Mouse (Mus musculus): ENCODE data around the gene Atp8a2. TPM values are rescaled to one million over a fixed set of nuclear protein-coding genes. Genes with fewer than 3 reads are reported as not detected.

The Atp8a2 gene
- polyA plus RNA-seq, 1 experiment from 2014 or later: 51.5 TPM

DNA sequence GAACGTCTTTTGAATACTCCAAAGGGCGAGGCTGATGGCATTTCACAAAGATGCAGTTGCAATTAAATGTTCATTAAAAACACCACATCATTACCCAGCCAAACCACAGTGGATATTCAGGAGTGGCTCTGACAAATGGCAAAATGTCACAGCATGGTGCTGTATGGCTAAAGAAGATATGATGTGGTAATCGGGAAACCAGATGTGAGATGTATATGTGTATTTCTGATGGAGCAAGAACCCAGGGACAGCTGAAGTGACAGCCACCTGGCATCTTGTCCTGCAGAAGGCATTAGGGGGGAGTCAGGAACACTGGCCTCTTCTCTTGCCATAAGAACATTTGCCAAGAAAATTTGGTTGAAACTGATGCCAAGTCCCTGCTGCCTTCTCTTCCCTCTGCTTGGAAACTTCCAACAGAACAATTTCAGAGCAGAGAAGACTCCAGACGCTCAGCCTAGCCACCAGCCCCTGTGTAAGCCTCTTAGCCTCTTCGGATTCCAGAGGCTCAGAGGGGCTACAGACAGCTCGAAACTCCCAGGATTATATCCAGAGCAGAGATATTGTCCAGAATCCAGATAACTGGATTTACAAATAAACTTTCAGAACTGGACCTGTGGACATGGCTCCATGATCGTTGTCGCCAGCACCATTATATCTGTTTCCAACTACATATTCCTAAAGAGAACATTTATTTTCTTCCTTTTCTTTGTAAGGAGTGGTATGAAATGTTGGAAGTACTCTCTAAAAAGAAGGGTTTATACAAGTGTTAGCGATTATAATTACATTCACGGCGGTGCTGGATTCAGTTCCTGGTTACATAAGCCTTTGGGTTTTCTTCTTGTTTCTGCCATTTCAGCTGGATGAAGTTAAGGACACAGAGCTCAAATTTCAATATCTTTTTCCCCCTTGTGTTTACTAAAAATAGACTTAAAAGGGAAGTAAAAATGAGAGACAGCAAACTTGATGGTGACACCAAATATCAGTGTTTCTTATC, 413.3 kb downstream of the Atp8a2 start:
- H3K4me1 ChIP-seq (ENCODE audit: control insufficient read depth, insufficient read depth, low read length): no peaks in the 10 kb centered on the region
- H3K9ac ChIP-seq (replicated peaks; ENCODE audit: low read depth, low read length): no peak overlapping the region
- no peak for ATAC-seq (ENCODE audit: low read depth)
- no peak overlapping the region for H3K4me3 ChIP-seq (ENCODE audit: low read depth, low read length)
- no peak overlapping the region for H3K4me2 ChIP-seq (ENCODE audit: low read depth, low read length)
- 84% methylated on average over 11 of the region's 11 CpGs for WGBS
- H3K9me3 ChIP-seq (ENCODE audit: control insufficient read depth, low read length): no peaks in the 10 kb centered on the region
- no peaks in the 10 kb centered on the region for H3K36me3 ChIP-seq (ENCODE audit: control insufficient read depth, insufficient read depth, low read length)
- no peaks in the 10 kb centered on the region for H3K27me3 ChIP-seq (ENCODE audit: control insufficient read depth, insufficient read depth, low read length)
- H3K27ac ChIP-seq (ENCODE audit: low read depth, low read length): no peak overlapping the region

DNA sequence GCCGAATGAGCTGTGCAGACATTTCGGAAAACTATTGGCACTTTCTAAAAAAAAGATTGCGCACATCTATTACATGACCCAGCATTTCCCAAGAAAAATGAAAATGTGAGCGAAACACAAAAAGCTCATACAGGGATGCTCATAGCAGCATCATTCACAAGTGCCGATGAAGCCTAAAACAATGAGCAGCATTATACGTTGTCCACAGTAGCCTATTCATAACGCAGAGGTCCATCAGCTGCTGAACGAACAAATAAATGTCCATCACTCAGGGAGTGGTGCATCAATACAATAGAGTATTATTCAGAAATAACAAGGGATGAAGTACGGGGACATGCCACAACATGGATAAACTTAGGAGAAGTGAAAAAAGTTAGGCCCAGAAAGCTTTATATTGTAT, 416.6 kb downstream of the Atp8a2 start:
- H3K4me2 ChIP-seq (ENCODE audit: low read depth, low read length): no peak overlapping the region
- H3K4me1 ChIP-seq (ENCODE audit: control insufficient read depth, insufficient read depth, low read length): no peaks in the 10 kb centered on the region
- no peaks in the 10 kb centered on the region for H3K27me3 ChIP-seq (ENCODE audit: control insufficient read depth, insufficient read depth, low read length)
- no peaks in the 10 kb centered on the region for H3K36me3 ChIP-seq (ENCODE audit: control insufficient read depth, insufficient read depth, low read length)
- H3K4me3 ChIP-seq (ENCODE audit: low read depth, low read length): no peak overlapping the region
- WGBS: 78% methylated on average over 9 of the region's 9 CpGs
- H3K27ac ChIP-seq (ENCODE audit: low read depth, low read length): no peak overlapping the region
- H3K9me3 ChIP-seq (ENCODE audit: control insufficient read depth, low read length): no peaks in the 10 kb centered on the region
- ATAC-seq (ENCODE audit: low read depth): no peak
- H3K9ac ChIP-seq (replicated peaks; ENCODE audit: low read depth, low read length): no peak overlapping the region

DNA sequence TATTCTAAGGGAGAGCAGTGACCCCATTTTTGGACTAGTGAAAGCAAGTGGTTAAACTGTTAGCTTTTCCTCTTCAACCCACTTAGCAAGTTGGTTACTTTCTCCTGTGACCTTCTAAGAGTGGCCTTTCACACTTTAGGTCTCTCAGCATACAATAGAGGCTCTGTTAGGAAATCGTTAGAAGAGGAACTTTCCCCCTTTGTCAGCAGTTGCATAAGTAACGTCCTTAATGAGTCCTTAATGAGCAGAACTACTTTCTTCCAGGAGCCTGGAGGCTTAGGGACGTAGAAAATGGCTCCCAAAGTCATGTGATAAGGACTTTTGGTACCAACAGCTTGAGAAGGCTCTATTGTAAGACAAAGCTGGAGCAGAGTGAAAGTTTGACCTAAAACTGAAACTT, 434.8 kb downstream of the Atp8a2 start:
- Histone ChIP-seq H3K9me3 (ENCODE audit: control insufficient read depth, low read length) (no peaks in the 10 kb centered on the region), H3K27me3 (ENCODE audit: control insufficient read depth, insufficient read depth, low read length) (no peaks in the 10 kb centered on the region; the same call in 1 of the 2 replicates), H3K27ac (ENCODE audit: low read depth, low read length) (no peak overlapping the region), H3K4me1 (ENCODE audit: control insufficient read depth, insufficient read depth, low read length) (peaks cover 3% of the 10 kb centered on the region; the same call in 1 of the 2 replicates), H3K36me3 (ENCODE audit: control insufficient read depth, insufficient read depth, low read length) (no peaks in the 10 kb centered on the region), H3K4me2 (ENCODE audit: low read depth, low read length) (no peak overlapping the region), H3K4me3 (ENCODE audit: low read depth, low read length) (no peak overlapping the region), H3K9ac (replicated peaks; ENCODE audit: low read depth, low read length) (no peak overlapping the region)
- 43% methylated on average over 3 of the region's 3 CpGs for WGBS
- no peak for ATAC-seq (ENCODE audit: low read depth)

DNA sequence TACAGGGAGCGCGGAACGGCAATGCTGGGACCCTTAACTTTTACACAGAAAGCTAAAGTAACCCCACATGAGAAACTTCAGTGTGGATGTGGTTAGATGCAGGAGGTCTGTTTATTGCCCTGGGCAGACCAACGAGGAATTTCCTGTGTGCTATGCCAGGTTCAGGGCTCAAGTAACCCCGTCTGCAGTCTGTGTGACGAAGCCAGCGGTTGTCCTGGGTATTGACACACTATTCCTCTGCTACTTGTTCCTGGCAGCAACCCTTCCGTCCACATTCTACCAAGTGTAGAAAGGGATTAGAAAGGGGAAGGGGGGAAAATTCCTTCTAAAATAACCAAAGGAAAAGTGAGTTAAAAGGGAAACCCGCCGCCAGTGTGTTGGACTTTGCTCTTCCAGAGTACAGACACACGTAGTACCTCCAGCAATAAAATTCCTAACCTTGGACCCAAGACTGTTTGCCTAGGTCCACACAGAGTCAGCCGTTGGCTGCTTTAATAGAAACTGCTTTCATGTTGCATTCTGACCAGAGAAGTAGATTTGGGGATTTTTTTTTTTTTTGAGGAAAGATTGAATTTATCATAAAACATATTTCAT, 437.0 kb downstream of the Atp8a2 start:
- no peak overlapping the region for H3K4me3 ChIP-seq (ENCODE audit: low read depth, low read length)
- peaks cover 3% of the 10 kb centered on the region; the same call in 1 of the 2 replicates for H3K4me1 ChIP-seq (ENCODE audit: control insufficient read depth, insufficient read depth, low read length)
- no peak overlapping the region for H3K27ac ChIP-seq (ENCODE audit: low read depth, low read length)
- H3K9me3 ChIP-seq (ENCODE audit: control insufficient read depth, low read length): no peaks in the 10 kb centered on the region
- no peaks in the 10 kb centered on the region for H3K36me3 ChIP-seq (ENCODE audit: control insufficient read depth, insufficient read depth, low read length)
- H3K4me2 ChIP-seq (ENCODE audit: low read depth, low read length): no peak overlapping the region
- ATAC-seq (ENCODE audit: low read depth): no peak
- no peak overlapping the region for H3K9ac ChIP-seq (replicated peaks; ENCODE audit: low read depth, low read length)
- WGBS: 74% methylated on average over 12 of the region's 12 CpGs
- no peaks in the 10 kb centered on the region; the same call in 1 of the 2 replicates for H3K27me3 ChIP-seq (ENCODE audit: control insufficient read depth, insufficient read depth, low read length)

DNA sequence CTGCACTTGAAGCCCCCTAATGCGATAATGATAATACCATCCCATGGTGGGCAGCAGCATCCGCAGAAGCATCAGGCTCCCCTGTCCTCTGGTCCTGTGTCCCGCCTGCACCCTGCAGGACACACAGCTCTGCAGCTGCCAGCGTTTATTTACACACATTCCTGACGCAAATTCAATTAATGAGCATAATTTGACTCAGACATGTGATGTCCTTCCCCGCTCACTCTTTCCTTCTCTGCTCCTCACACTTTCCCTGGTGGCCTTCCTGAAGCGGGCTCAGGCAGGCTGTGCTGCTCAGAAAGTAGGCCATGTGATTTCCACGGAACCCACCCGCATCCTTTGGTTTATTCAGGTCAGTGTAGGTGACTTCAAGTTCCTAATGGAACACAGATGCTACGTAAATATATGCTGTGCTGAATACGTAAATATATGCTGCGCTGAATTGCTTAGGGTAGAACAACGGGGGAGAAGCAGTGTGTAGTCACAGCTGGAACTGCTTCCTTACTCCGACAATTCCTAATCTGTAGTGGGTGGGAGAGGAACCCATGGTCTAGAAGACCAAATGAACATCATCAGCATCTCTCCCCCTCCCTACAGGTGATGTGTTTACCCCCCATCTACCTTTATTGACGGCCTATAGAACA, 437.7 kb downstream of the Atp8a2 start:
- Histone ChIP-seq H3K36me3 (ENCODE audit: control insufficient read depth, insufficient read depth, low read length) (no peaks in the 10 kb centered on the region), H3K9ac (replicated peaks; ENCODE audit: low read depth, low read length) (no peak overlapping the region), H3K27me3 (ENCODE audit: control insufficient read depth, insufficient read depth, low read length) (no peaks in the 10 kb centered on the region; the same call in 1 of the 2 replicates), H3K4me1 (ENCODE audit: control insufficient read depth, insufficient read depth, low read length) (peaks cover 3% of the 10 kb centered on the region; the same call in 1 of the 2 replicates), H3K9me3 (ENCODE audit: control insufficient read depth, low read length) (no peaks in the 10 kb centered on the region), H3K4me2 (ENCODE audit: low read depth, low read length) (no peak overlapping the region), H3K27ac (ENCODE audit: low read depth, low read length) (no peak overlapping the region), H3K4me3 (ENCODE audit: low read depth, low read length) (no peak overlapping the region)
- no peak for ATAC-seq (ENCODE audit: low read depth)
- 66% methylated on average over 15 of the region's 15 CpGs for WGBS

DNA sequence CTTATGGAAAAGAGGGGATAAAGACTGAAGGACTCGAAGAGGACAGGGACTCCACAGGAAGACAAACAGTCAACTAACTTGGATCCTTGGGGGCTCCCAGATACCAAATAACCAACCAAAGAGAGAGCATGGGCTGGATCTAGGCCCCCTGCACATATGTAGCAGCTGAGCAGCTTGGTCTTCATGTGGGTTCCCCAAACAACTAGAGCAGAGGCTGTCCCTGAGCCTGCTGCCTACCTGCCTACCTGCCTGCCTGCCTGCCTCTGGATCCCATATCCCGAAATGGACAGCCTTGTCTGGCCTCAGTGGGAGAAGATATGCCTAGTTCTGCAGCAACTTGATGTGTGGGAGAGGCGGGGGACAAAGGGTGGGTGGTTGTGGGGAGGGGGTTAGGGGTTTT, 444.6 kb downstream of the Atp8a2 start:
- H3K36me3 ChIP-seq (ENCODE audit: control insufficient read depth, insufficient read depth, low read length): no peaks in the 10 kb centered on the region
- no peak overlapping the region for H3K4me3 ChIP-seq (ENCODE audit: low read depth, low read length)
- no peaks in the 10 kb centered on the region for H3K4me1 ChIP-seq (ENCODE audit: control insufficient read depth, insufficient read depth, low read length)
- no peak for ATAC-seq (ENCODE audit: low read depth)
- 85% methylated on average over 3 of the region's 3 CpGs for WGBS
- no peaks in the 10 kb centered on the region for H3K9me3 ChIP-seq (ENCODE audit: control insufficient read depth, low read length)
- no peaks in the 10 kb centered on the region for H3K27me3 ChIP-seq (ENCODE audit: control insufficient read depth, insufficient read depth, low read length)
- no peak overlapping the region for H3K27ac ChIP-seq (ENCODE audit: low read depth, low read length)
- no peak overlapping the region for H3K9ac ChIP-seq (replicated peaks; ENCODE audit: low read depth, low read length)
- H3K4me2 ChIP-seq (ENCODE audit: low read depth, low read length): no peak overlapping the region

DNA sequence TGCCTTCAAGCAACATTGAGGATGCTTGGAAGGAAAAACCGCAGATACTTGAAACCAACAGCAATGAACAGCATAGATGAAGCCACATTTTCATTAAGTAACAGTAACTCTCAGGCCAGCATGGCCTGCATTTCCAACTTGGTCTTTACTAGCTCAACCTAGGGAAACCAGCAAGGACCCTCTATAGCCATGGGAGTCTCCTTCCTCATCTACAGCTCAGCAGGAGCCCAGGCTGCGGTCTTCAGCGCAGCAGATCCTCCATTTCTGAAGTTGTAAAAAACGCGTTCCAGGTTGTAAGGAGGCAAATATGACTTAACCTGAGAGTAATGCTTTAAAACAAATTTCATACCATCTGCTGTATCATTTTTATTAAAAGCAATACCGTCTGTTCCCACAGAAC, 447.0 kb downstream of the Atp8a2 start:
- H3K4me3 ChIP-seq (ENCODE audit: low read depth, low read length): no peak overlapping the region
- 0 out of 2 replicates have a peak, but pooled peaks cover 4% of the 10 kb centered on the region for H3K27me3 ChIP-seq (ENCODE audit: control insufficient read depth, insufficient read depth, low read length)
- no peak for ATAC-seq (ENCODE audit: low read depth)
- H3K27ac ChIP-seq (ENCODE audit: low read depth, low read length): no peak overlapping the region
- H3K9me3 ChIP-seq (ENCODE audit: control insufficient read depth, low read length): no peaks in the 10 kb centered on the region
- no peaks in the 10 kb centered on the region for H3K4me1 ChIP-seq (ENCODE audit: control insufficient read depth, insufficient read depth, low read length)
- H3K36me3 ChIP-seq (ENCODE audit: control insufficient read depth, insufficient read depth, low read length): no peaks in the 10 kb centered on the region
- no peak overlapping the region for H3K9ac ChIP-seq (replicated peaks; ENCODE audit: low read depth, low read length)
- H3K4me2 ChIP-seq (ENCODE audit: low read depth, low read length): no peak overlapping the region
- WGBS: 78% methylated on average over 6 of the region's 6 CpGs

DNA sequence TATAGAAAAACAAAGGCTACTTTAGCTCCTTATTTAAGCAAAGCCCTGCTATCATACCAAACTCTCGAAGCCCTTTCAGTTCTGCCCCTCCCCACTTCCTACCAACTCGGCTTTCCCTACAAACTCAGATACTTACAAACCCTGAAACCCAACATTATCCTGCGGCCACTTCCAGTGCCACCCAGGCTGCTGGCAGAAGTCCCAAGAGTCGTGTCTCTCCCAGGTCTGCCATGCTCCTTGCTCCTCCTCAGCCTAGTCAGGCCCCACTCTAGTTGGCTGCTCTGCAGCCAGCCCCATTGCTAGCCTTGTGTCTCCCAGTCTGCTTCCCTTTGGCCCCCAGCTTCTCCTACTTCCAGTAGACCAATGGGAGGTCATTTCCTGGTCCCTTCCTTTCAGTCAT, 451.3 kb downstream of the Atp8a2 start:
- H3K9ac ChIP-seq (replicated peaks; ENCODE audit: low read depth, low read length): no peak overlapping the region
- H3K4me1 ChIP-seq (ENCODE audit: control insufficient read depth, insufficient read depth, low read length): no peaks in the 10 kb centered on the region
- H3K4me2 ChIP-seq (ENCODE audit: low read depth, low read length): no peak overlapping the region
- WGBS: 67% methylated on average over 4 of the region's 4 CpGs
- ATAC-seq (ENCODE audit: low read depth): no peak
- no peaks in the 10 kb centered on the region for H3K36me3 ChIP-seq (ENCODE audit: control insufficient read depth, insufficient read depth, low read length)
- no peaks in the 10 kb centered on the region for H3K9me3 ChIP-seq (ENCODE audit: control insufficient read depth, low read length)
- no peak overlapping the region for H3K27ac ChIP-seq (ENCODE audit: low read depth, low read length)
- peaks cover 4% of the 10 kb centered on the region; the same call in 1 of the 2 replicates for H3K27me3 ChIP-seq (ENCODE audit: control insufficient read depth, insufficient read depth, low read length)
- H3K4me3 ChIP-seq (ENCODE audit: low read depth, low read length): no peak overlapping the region

All from neural tube, embryonic 14.5 days (tissue).